Mouse (Mus musculus): ENCODE results near the gene Gypa.
A peak's percentile ranks its signal among the peaks of the same experiment; 100 is the strongest.

Gypa gene

GRCm38 (mm10) chr8:80493523-80494345 is at the start of gene Gypa:
Gene Gypa, plus strand, starts transcription at chr8:80493781.
- DNase-seq (ENCODE audit: low read depth in 2 of 2, low spot score in 2 of 2), result no peak

- DNase-seq (ENCODE audit: low read depth in 2 of 2, low spot score in 2 of 2), result no peak
Measured at GRCm38 (mm10) chr8:80444534-80445072, 49.0 kb upstream of the Gypa start.

GRCm38 (mm10) chr8:80447217-80447616 is 46.4 kb upstream of the Gypa start:
- no peak for DNase-seq (ENCODE audit: low read depth in 2 of 2, low spot score in 2 of 2)

GRCm38 (mm10) chr8:80451938-80452690 is 41.5 kb upstream of the Gypa start:
- no peak for DNase-seq (ENCODE audit: low read depth in 2 of 2, low spot score in 2 of 2)

DNA sequence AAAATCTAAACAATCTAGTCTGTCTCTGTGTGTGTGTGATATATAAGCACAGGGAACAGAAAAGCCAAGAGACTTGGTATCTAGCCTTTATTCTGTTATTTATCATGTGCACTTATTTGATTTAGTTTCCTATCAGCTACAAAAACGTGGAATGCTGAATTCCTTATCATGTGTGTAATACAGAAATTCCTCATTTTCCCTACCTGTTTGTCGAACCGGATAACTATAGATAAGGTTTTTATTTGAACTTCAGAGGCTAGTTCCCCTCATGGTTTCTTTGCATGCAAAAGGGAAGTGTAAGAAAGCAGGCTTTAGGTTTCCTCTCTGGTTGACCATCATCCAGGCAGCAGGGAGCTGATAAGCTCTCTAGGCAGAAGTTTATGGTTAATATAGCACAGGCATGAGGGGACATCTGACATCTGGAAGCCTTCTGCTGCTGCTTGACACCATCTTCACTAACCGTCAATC is 30.1 kb upstream of the Gypa start:
- DNase-seq (ENCODE audit: low read depth in 2 of 2, low spot score in 2 of 2), result no peak

DNA sequence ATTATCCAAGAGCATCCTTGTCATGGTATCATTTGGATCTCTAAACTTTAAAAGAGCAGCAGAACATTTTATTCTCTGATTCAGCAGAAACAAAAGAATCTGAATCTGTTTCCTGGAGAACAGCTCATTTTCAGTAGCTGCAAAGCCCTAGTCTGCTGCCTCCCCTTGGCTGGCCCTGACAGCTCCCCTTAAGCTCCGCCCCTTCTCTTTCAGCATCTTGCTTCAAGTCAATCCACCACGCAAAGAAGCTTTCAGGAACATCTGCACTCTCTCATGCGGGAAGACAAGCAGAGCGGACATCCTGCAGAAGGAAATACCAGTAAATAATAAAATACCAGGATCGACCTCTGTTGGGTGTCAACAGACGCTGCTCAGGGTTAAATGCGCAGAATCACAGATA is 18.6 kb upstream of the Gypa start:
- DNase-seq (ENCODE audit: low read depth in 2 of 2, low spot score in 2 of 2), result no peak

GRCm38 (mm10) chr8:80478156-80478555 is 15.4 kb upstream of the Gypa start:
- DNase-seq (ENCODE audit: low read depth in 2 of 2, low spot score in 2 of 2), result no peak

GRCm38 (mm10) chr8:80479129-80479528 is 14.5 kb upstream of the Gypa start:
- DNase-seq (ENCODE audit: low read depth in 2 of 2, low spot score in 2 of 2), result no peak

DNA sequence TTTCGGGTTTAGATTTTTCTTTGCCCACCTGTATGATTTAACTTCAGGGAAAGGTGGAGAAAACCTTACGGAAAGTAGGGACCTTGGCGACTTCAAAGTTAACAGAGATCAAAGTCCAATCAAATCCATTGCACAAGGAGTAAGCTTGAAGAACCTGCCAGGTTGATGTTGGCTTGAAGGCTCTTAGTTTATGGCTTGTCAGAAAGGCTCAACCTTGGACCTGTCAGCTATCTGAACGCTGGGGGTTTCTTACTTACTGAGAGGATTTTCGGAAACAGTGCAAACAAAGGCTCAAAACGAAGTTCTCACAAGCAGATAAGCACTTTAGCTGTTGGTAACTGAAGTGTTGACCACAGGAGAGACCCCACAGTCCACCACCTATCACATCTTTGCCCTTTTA is 11.4 kb upstream of the Gypa start:
- DNase-seq (ENCODE audit: low read depth in 2 of 2, low spot score in 2 of 2), result no peak

GRCm38 (mm10) chr8:80482822-80483774 is 10.5 kb upstream of the Gypa start:
- peak; percentile 7 to 30 for DNase-seq (ENCODE audit: low read depth in 2 of 2, low spot score in 2 of 2)

DNA sequence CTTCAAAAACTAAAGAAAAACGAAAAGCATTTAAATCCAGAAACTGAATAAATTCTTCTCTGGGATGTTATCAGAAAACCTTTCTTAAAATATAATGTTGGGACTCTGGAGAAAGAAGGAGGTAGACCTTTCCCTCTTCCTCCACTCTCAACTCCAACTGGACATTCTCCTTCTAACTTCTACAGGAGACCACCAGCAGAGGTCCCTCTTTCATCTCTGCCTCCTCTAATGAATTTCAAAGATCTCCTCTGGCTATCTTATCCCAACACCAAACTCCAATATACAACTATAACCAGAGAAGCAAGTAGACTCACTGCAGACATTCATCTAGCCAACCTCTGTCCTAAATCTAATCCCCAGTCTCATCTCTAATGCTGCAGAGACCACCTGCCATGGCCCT is 2.0 kb upstream of the Gypa start:
- no peak for DNase-seq (ENCODE audit: low read depth in 2 of 2, low spot score in 2 of 2)

DNA sequence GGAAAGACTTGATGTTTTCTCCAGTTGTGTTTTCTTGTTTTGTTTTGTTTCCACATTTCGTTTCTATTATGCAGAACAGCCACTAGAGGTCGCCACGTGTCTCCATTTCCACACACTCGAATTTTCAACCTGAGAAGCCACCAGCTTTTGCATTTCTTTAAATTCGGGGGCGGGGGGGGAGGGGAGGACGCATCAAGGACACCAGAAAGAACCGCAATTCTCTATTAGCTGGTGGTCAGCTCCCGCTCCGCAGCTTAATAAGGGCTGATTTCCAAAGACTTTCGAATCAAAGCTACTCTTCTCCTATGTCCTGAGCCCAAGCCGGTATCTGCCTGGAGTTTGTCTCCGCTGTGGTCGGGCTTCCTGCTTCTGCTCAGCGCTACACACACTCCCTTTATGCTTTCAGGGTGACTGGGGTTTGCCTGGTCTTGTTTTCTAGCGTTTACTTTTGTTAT is 567 bp upstream of the Gypa start:
- peak; percentile 19 to 46 for DNase-seq (ENCODE audit: low read depth in 2 of 2, low spot score in 2 of 2)

GRCm38 (mm10) chr8:80494346-80494660 is 722 bp downstream of the Gypa start:
- DNase-seq (ENCODE audit: low read depth in 2 of 2, low spot score in 2 of 2), result no peak

DNA sequence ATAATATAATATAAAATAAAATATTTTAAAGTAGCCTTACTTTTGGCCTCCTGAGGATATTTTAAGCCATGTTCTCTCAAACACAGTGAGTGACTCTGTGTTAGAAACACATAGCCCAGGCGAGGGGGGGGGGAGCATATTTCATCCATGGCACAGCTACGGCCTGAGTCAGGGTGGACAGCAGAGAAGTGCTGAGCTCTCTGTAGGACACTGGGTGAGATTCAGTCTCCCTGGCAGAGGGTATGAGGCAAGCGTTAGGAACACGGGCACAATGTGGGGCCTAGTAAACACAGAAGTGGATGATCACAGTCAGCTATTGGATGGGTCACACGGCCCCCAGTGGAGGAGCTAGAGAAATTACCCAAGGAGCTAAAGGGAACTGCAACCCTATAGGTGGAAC is 1.2 kb downstream of the Gypa start:
- DNase-seq (ENCODE audit: low read depth in 2 of 2, low spot score in 2 of 2), result no peak

GRCm38 (mm10) chr8:80495527-80495926 is 1.9 kb downstream of the Gypa start:
- no peak for DNase-seq (ENCODE audit: low read depth in 2 of 2, low spot score in 2 of 2)

GRCm38 (mm10) chr8:80497323-80497722 is 3.7 kb downstream of the Gypa start:
- no peak for DNase-seq (ENCODE audit: low read depth in 2 of 2, low spot score in 2 of 2)

DNA sequence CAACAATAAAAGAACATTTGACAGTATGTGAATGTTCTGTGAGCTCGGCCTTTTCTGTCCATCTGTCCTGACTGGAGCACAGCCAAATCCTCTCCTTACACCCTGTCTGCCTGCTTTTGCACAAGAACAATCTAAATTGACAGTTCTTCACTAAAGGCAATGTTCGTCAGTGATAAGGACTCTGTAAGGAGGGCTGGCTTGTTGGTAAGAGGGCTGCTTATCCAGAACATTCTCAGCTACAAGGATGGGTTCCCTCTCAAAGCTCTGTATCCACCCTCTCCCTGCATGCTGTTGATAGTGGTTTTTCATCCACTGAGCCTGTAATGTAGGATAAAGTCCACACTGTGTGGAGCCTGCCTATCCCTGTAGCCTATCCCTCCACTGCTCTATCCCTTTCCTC is 6.7 kb downstream of the Gypa start:
- no peak for DNase-seq (ENCODE audit: low read depth in 2 of 2, low spot score in 2 of 2)

- DNase-seq (ENCODE audit: low read depth in 2 of 2, low spot score in 2 of 2), result no peak
Measured at GRCm38 (mm10) chr8:80500773-80501172, 7.2 kb downstream of the Gypa start.

GRCm38 (mm10) chr8:80501283-80501682 is 7.7 kb downstream of the Gypa start:
- no peak for DNase-seq (ENCODE audit: low read depth in 2 of 2, low spot score in 2 of 2)

DNA sequence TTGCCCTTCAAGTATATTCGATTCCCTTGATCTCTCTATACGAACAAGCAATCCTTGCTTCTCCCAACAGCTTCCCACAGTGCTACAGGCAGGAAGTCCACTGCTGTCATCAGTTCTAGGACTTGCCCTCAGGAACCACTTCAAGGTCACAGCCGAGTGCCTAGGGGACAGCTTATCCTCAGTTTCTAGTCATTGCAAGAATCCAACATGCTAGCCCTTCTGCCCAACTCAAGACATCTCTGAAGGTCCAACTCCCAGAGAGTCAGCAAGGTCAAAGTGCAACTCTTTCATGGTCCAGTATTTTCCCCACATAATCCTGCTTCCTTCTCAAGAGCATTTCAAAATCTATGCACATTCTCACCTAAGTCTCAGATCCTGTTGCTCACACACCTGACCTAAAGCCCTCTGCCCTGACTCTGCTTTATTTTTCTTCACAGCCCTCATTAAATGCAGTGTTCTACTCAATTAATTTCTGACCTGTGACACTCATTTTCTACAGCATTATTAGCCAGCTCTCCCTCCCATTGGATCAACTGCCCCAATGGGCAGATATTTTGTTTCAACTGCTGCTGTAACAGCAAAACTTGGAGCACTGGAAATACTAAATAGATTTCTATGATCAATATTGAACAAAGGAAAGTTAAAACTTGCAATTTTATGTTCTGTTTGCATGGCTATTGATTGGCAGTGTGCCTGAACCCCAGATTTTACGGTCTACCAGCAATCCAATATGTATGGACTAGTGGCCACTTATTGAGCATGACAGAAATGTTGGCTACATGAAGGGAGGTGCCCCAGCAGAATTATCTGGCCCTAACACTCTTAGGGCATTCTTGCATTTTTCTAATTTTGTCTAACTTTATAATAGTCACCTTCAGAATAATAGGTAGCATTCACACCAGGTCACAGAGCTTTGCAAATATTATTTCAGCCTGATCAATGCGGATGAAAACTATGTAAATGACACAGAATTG is 33.1 kb downstream of the Gypa start:
- DNase-seq (ENCODE audit: low read depth in 2 of 2, low spot score in 2 of 2), result no peak

Measured in CD8-positive naive resting alpha-beta T cell, adult 2 months (primary cell).